Mouse (Mus musculus) lung, postnatal 25 days (tissue): ENCODE measurements around the gene Gnl1.
A peak's percentile ranks its signal among the peaks of the same experiment; 100 is the strongest.
"Not testable (repeated sequence)": the region's sequence is repeated elsewhere in the genome, so short reads cannot be mapped to it uniquely, and the experiment has no call there.

Experiments used
- DNase-seq: peaks from one replicate; pipeline ENCODE4 v3.0.0; 2022; ENCODE audit warnings: low spot score

Gnl1 gene

GRCm38 (mm10) chr17:35994175-35994878, 14.7 kb downstream of the Gnl1 start:
- peak; percentile 90 for DNase-seq

- no peak for DNase-seq
Observed at GRCm38 (mm10) chr17:35994879-35995240, 15.2 kb downstream of the Gnl1 start.

GRCm38 (mm10) chr17:35996949-35997348, 17.3 kb downstream of the Gnl1 start:
- peak; percentile 98 for DNase-seq

GRCm38 (mm10) chr17:35997713-35998510, 18.3 kb downstream of the Gnl1 start:
- DNase-seq: peak; percentile 70

- no peak for DNase-seq
Observed at GRCm38 (mm10) chr17:35998545-35999305, 19.1 kb downstream of the Gnl1 start.

- peak; percentile 64 for DNase-seq
Observed at GRCm38 (mm10) chr17:35999356-35999755, 19.7 kb downstream of the Gnl1 start.

- DNase-seq: no peak
Observed at GRCm38 (mm10) chr17:36000349-36000748, 20.7 kb downstream of the Gnl1 start.

GRCm38 (mm10) chr17:36001121-36001897, 21.7 kb downstream of the Gnl1 start:
- no peak for DNase-seq

GRCm38 (mm10) chr17:36001966-36002365, 22.3 kb downstream of the Gnl1 start:
- no peak for DNase-seq

GRCm38 (mm10) chr17:36003331-36003730, 23.7 kb downstream of the Gnl1 start:
- no peak for DNase-seq

GRCm38 (mm10) chr17:36004409-36004808, 24.8 kb downstream of the Gnl1 start:
- not testable (repeated sequence) for DNase-seq

GRCm38 (mm10) chr17:36014977-36015376, 35.3 kb downstream of the Gnl1 start:
- no peak for DNase-seq

GRCm38 (mm10) chr17:36017046-36017445, 37.4 kb downstream of the Gnl1 start:
- no peak for DNase-seq

GRCm38 (mm10) chr17:36018979-36019378, 39.3 kb downstream of the Gnl1 start:
- DNase-seq: no peak

- no peak for DNase-seq
Observed at GRCm38 (mm10) chr17:36019519-36019918, 39.9 kb downstream of the Gnl1 start.

- peak; percentile 86 for DNase-seq
Observed at GRCm38 (mm10) chr17:36020191-36021073, 40.8 kb downstream of the Gnl1 start, which contains the start of gene H2-T24. Gene H2-T24 (minus strand): TSS chr17:36020560.

- DNase-seq: no peak
Observed at GRCm38 (mm10) chr17:36021309-36021708, 41.7 kb downstream of the Gnl1 start.

- no peak for DNase-seq
Observed at GRCm38 (mm10) chr17:36022098-36022497, 42.4 kb downstream of the Gnl1 start.

GRCm38 (mm10) chr17:36022922-36023321, 43.3 kb downstream of the Gnl1 start:
- no peak for DNase-seq

GRCm38 (mm10) chr17:36023710-36024654, 44.3 kb downstream of the Gnl1 start:
- DNase-seq: peak; percentile 73
